Mouse (Mus musculus) 3134 (cell line): ENCODE results near the gene Trex1.

Experiments used
- DNase-seq: peaks from one replicate; pipeline ENCODE4 v3.0.0-alpha.2; 2011; ENCODE audit warnings: low spot score; ENCODE audit not compliant: insufficient read length; ENCODE audit errors: extremely low read depth

Trex1 gene

GRCm38 (mm10) chr9:109022866-109023685 is 36.5 kb downstream of the Trex1 start:
- DNase-seq: no peak

DNA sequence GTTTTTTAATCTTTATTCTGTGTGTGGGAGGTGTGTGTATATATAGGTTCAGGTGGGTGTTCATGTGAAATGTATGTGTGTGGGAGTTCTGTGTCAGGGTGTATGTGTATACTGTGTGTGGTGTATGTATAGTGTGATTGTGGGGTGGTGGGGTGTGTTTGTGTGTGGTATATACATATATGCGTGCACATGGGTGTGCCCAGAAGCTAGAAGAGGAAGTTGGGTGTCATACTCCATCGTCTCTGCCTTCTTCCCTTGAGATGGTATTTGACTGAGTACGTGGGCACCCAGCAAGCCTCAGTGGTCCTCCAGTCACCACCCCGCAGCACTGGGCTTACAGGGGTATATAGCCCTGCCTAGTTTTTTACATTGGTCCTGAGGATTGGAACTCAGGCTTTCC is 38.1 kb downstream of the Trex1 start:
- DNase-seq: no peak

DNA sequence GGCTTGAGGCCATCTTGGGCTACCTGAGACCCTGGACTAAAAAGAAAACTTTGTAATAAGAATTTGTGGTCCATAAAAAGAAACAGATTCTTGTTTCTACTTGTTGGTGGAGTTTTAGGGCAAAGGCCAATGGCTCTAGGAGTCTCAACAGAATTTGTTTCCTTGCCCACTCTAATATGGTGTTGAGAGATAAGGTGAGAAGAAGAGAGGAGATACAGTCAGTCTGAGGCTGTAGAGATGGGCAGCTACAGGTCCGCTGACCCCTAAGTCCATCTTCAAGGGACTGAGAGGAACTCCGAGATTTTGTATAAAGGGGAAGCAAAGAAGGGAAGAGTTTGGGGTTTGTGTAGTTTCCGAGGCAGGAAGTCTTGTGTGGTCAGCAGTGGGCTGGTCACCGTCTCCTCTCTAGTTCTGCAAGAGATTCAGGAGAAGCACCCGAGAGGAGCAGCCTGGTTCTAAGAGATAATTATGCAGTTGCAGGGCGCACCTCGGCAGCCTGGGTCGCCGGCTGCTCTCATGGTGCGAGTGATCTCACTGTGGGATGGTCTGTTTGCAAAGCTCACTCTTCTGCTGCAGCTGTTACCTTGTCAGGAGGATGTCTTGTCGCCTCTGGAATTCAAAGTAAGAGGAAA is 42.4 kb downstream of the Trex1 start:
- no peak for DNase-seq

- DNase-seq: no peak
These were observed 44.1 kb downstream of the Trex1 start for GRCm38 (mm10) chr9:109015397-109015796.

DNA sequence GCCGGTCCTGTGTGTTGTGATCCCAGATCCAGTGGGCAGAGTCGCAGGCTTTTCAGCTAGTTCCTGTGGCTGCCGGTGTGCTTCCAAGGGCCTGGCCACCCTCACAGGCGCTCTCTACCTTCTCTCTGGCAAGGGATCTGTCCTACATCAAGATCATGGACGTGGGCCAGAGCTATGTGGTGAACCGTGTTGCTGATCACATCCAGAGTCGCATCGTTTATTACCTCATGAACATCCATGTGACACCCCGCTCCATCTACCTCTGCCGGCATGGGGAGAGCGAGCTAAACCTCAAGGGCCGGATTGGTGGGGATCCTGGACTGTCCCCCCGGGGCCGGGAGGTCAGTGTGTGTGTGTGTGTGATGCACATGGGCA is 49.2 kb downstream of the Trex1 start:
- DNase-seq: no peak

GRCm38 (mm10) chr9:109009636-109010315 is 49.8 kb downstream of the Trex1 start:
- DNase-seq: no peak

- DNase-seq: no peak
These were observed 50.4 kb downstream of the Trex1 start for GRCm38 (mm10) chr9:109008994-109009635.

DNA sequence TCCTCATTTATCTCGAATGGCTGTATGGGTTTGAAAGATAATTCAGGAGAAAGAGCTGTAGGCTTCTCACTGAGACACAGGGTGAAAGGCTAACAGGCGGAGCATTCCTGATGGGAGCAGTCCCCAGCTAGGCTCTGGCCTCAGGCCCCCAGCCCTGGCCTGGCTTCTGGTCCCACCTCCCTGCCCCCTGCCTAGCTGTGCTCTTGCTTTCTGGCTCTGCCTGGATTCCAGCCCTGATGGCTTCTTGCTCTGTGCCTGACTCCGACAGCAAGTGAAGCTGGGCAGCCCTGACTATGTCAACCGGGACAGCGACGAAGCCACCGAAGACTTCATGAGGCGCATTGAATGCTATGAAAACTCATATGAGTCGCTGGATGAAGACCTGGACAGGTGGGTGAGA is 51.5 kb downstream of the Trex1 start:
- no peak for DNase-seq
